Mouse (Mus musculus) T-helper 17 cell (primary cell): ENCODE measurements around the gene Sf3a3.

Source experiments
- in situ Hi-C, 2 experiments: fragments of 300-600 bp; cut with MboI, MseI; formaldehyde crosslinking; loops; 1 replicate in 1 of 2; 2 replicates in 1 of 2; pipeline ENCODE4 v1.15.1; 2025; ENCODE audit warnings: high pct_unique_total_duplicates in 2 of 2

Sf3a3 gene

GRCm38 (mm10) chr4:124713850-124714249, 726 bp upstream of the Sf3a3 start:
- in situ Hi-C loops: loop anchor here in 1 of 2 experiments (5.0 to 25.0 kb wide), 2 partner anchors 133 to 348 kb away; partner anchors contain the start of genes Dnali1 and Snip1

GRCm38 (mm10) chr4:124719101-124719500, 4.5 kb downstream of the Sf3a3 start:
- in situ Hi-C loops: loop anchor here in 1 of 2 experiments (25.0 kb wide), 1 partner anchor 343 kb away; the partner anchor contains the start of genes Dnali1 and Snip1

- in situ Hi-C loops: loop anchor here in 1 of 2 experiments (5.0 to 10.0 kb wide), 2 partner anchors 1231 to 1701 kb away; partner anchors contain the start of gene Ago3
Measured at GRCm38 (mm10) chr4:124726121-124726520, 11.5 kb downstream of the Sf3a3 start.

GRCm38 (mm10) chr4:124736952-124737351, 22.4 kb downstream of the Sf3a3 start:
- in situ Hi-C loops: no loop called here

- in situ Hi-C loops: no loop called here
Measured at GRCm38 (mm10) chr4:124737486-124737885, 22.9 kb downstream of the Sf3a3 start.

- in situ Hi-C loops: no loop called here
Measured at GRCm38 (mm10) chr4:124738013-124738412, 23.4 kb downstream of the Sf3a3 start.

- in situ Hi-C loops: no loop called here
Measured at GRCm38 (mm10) chr4:124738783-124739182, 24.2 kb downstream of the Sf3a3 start.

- in situ Hi-C loops: no loop called here
Measured at GRCm38 (mm10) chr4:124741376-124742343, 27.1 kb downstream of the Sf3a3 start, which contains the start of gene Inpp5b. TSS of gene Inpp5b (plus strand) at chr4:124741850.

- in situ Hi-C loops: no loop called here
Measured at GRCm38 (mm10) chr4:124742839-124743238, 28.3 kb downstream of the Sf3a3 start.

GRCm38 (mm10) chr4:124746577-124746976, 32.0 kb downstream of the Sf3a3 start:
- in situ Hi-C loops: no loop called here

GRCm38 (mm10) chr4:124747851-124748250, 33.3 kb downstream of the Sf3a3 start:
- in situ Hi-C loops: no loop called here

- in situ Hi-C loops: loop anchor here in 1 of 2 experiments (25.0 kb wide), 1 partner anchor 1339 kb away; no protein-coding TSS in a partner anchor
Measured at GRCm38 (mm10) chr4:124751300-124752250, 37.0 kb downstream of the Sf3a3 start.

GRCm38 (mm10) chr4:124752281-124753199, 38.0 kb downstream of the Sf3a3 start:
- in situ Hi-C loops: loop anchor here in 1 of 2 experiments (25.0 kb wide), 1 partner anchor 1340 kb away; no protein-coding TSS in a partner anchor

- in situ Hi-C loops: loop anchor here in 1 of 2 experiments (5.0 to 25.0 kb wide), 2 partner anchors 48 to 1343 kb away; no protein-coding TSS in a partner anchor
Measured at GRCm38 (mm10) chr4:124755526-124755925, 41.0 kb downstream of the Sf3a3 start.

GRCm38 (mm10) chr4:124759305-124759811, 44.8 kb downstream of the Sf3a3 start:
- in situ Hi-C loops: loop anchor here in 1 of 2 experiments (5.0 to 25.0 kb wide), 2 partner anchors 52 to 1347 kb away; no protein-coding TSS in a partner anchor

GRCm38 (mm10) chr4:124761201-124761600, 46.6 kb downstream of the Sf3a3 start:
- in situ Hi-C loops: loop anchor here in 1 of 2 experiments (10.0 to 25.0 kb wide), 2 partner anchors 1349 to 1884 kb away; no protein-coding TSS in a partner anchor

- in situ Hi-C loops: loop anchor here in 1 of 2 experiments (10.0 to 25.0 kb wide), 2 partner anchors 1351 to 1882 kb away; no protein-coding TSS in a partner anchor
Measured at GRCm38 (mm10) chr4:124762858-124763452, 48.4 kb downstream of the Sf3a3 start.

- in situ Hi-C loops: loop anchor here in 1 of 2 experiments (10.0 to 25.0 kb wide), 2 partner anchors 1354 to 1879 kb away; no protein-coding TSS in a partner anchor
Measured at GRCm38 (mm10) chr4:124765802-124766565, 51.4 kb downstream of the Sf3a3 start.
